Mouse (Mus musculus) heart, adult 2 months (tissue): ENCODE results near the gene Lrrfip2. TPM values are rescaled to one million over a fixed set of nuclear protein-coding genes. Genes with fewer than 3 reads are reported as not detected.

Experiments
- DNase-seq, 2 experiments: peaks; one replicate each; pipeline ENCODE4 v3.0.0; 2021
- H3K27ac ChIP-seq: fragments of 200-600 bp; 2 replicates; pipeline ENCODE4 v1.8.1; 2022
- H3K27me3 ChIP-seq: fragments of 200-500 bp; 2 replicates; pipeline ENCODE4 v1.6.1; 2012; ENCODE audit warnings: mild to moderate bottlenecking, low read length, inconsistent platforms, mixed read lengths; ENCODE audit not compliant: control insufficient read depth, insufficient read depth
- H3K36me3 ChIP-seq: fragments of 200-500 bp; 2 replicates; pipeline ENCODE4 v1.6.1; 2012; ENCODE audit warnings: low read length, inconsistent platforms; ENCODE audit not compliant: control insufficient read depth, insufficient read depth
- H3K4me1 ChIP-seq: fragments of 200-500 bp; 2 replicates; pipeline ENCODE4 v1.6.1; 2011; ENCODE audit warnings: low read length; ENCODE audit not compliant: control insufficient read depth, insufficient read depth
- H3K4me3 ChIP-seq: fragments of 200-600 bp; 2 replicates; pipeline ENCODE4 v1.8.1; 2022
- H3K79me2 ChIP-seq: fragments of 200-500 bp; replicated peaks from 2 replicates; pipeline ENCODE4 v1.6.1; 2012; ENCODE audit warnings: mild to moderate bottlenecking, inconsistent platforms, low read length, moderate library complexity, mixed read lengths; ENCODE audit not compliant: control insufficient read depth, insufficient read depth
- H3K9ac ChIP-seq: fragments of 200-500 bp; 2 replicates; pipeline ENCODE4 v1.6.1; 2012; ENCODE audit warnings: low read depth, mild to moderate bottlenecking, control low read depth, inconsistent platforms, low read length, mixed read lengths
- CTCF ChIP-seq: fragments of 200-600 bp; IDR thresholded peaks from 2 replicates; pipeline ENCODE4 v1.8.1; 2022; ENCODE audit warnings: antibody characterized with exemption, mild to moderate bottlenecking, moderate library complexity
- EP300 ChIP-seq: fragments of 200-500 bp; IDR thresholded peaks from 2 replicates; pipeline ENCODE4 v1.6.1; 2011; ENCODE audit warnings: low read depth, low read length, control low read depth; ENCODE audit not compliant: insufficient read depth
- POLR2A ChIP-seq: fragments of 200-500 bp; IDR thresholded peaks from 2 replicates; pipeline ENCODE4 v1.6.1; 2011; ENCODE audit warnings: mild to moderate bottlenecking, low read depth, low read length, control low read depth; ENCODE audit not compliant: insufficient read depth
- WGBS: fragments of 180-500 bp; shearing (Covaris S2); methylation state at CpG from one replicate; pipeline ENCODE4 v1.1.7; 2018; 5-methylcytosine and 5-hydroxymethylcytosine counted together
- intact Hi-C: fragments of 180-260 bp; cut with DNase I; formaldehyde crosslinking; loops from one replicate; pipeline ENCODE4 v1.15.1; 2025
- polyA plus RNA-seq: library from polyadenylated mRNA; depleted of rRNA; stranded (reverse); fragments of >200 nt; gene quantifications from 2 replicates; pipeline ENCODE4 v1.2.3, GENCODE M21; 2012
- total RNA-seq, 2 experiments: library from RNA; stranded (reverse); gene quantifications; 2 replicates each; pipeline ENCODE4 v1.2.3; 2021

The Lrrfip2 gene
- total and polyA plus RNA-seq, 3 experiments = 33.5 to 84.1 (median 83.6) TPM

GRCm38 (mm10) chr9:111193211-111193610, 75.8 kb downstream of the Lrrfip2 start:
- Histone ChIP-seq H3K79me2 (no peaks in the 10 kb centered on the region; the same call in 1 of the 2 replicates), H3K27me3 (no peaks in the 10 kb centered on the region), H3K36me3 (peaks cover 5% of the 10 kb centered on the region; the same call in 1 of the 2 replicates), H3K4me3 (no peak overlapping the region), H3K27ac (no peak overlapping the region), H3K4me1 (no peaks in the 10 kb centered on the region; the same call in 1 of the 2 replicates), H3K9ac (no peak overlapping the region)
- intact Hi-C loops = no loop called here
- TF ChIP-seq POLR2A = no peak
- TF ChIP-seq EP300 = no peak
- TF ChIP-seq CTCF = no peak
- no peak for DNase-seq
- 85% methylated on average over 2 of the region's 2 CpGs for WGBS

- 96% methylated on average over 3 of the region's 3 CpGs for WGBS
- Histone ChIP-seq H3K27me3 (no peaks in the 10 kb centered on the region), H3K27ac (no peak overlapping the region), H3K36me3 (peaks cover 2% of the 10 kb centered on the region; the same call in 1 of the 2 replicates), H3K9ac (no peak overlapping the region), H3K4me3 (no peak overlapping the region), H3K4me1 (no peaks in the 10 kb centered on the region; the same call in 1 of the 2 replicates), H3K79me2 (no peaks in the 10 kb centered on the region; the same call in 1 of the 2 replicates)
- no peak for TF ChIP-seq EP300
- no peak for TF ChIP-seq POLR2A
- no peak for TF ChIP-seq CTCF
- intact Hi-C loops = no loop called here
- no peak for DNase-seq
Observed at GRCm38 (mm10) chr9:111197116-111197515, 79.7 kb downstream of the Lrrfip2 start.

- no peak for DNase-seq
- Histone ChIP-seq H3K36me3 (peaks cover 2% of the 10 kb centered on the region; the same call in 1 of the 2 replicates), H3K9ac (no peak overlapping the region), H3K4me3 (no peak overlapping the region), H3K27ac (no peak overlapping the region), H3K27me3 (no peaks in the 10 kb centered on the region), H3K4me1 (no peaks in the 10 kb centered on the region; the same call in 1 of the 2 replicates), H3K79me2 (no peaks in the 10 kb centered on the region; the same call in 1 of the 2 replicates)
- TF ChIP-seq EP300 (no peak), CTCF (no peak), POLR2A (no peak)
- 80% methylated on average over 4 of the region's 4 CpGs for WGBS
- intact Hi-C loops = no loop called here
Observed at GRCm38 (mm10) chr9:111197712-111198111, 80.3 kb downstream of the Lrrfip2 start.

GRCm38 (mm10) chr9:111198332-111198731, 80.9 kb downstream of the Lrrfip2 start:
- H3K9ac ChIP-seq = no peak overlapping the region
- H3K4me1 ChIP-seq = no peaks in the 10 kb centered on the region; the same call in 1 of the 2 replicates
- intact Hi-C loops = no loop called here
- H3K27ac ChIP-seq = no peak overlapping the region
- H3K4me3 ChIP-seq = no peak overlapping the region
- no peaks in the 10 kb centered on the region for H3K79me2 ChIP-seq
- TF ChIP-seq POLR2A (no peak), EP300 (no peak), CTCF (no peak)
- H3K36me3 ChIP-seq = peaks cover 2% of the 10 kb centered on the region; the same call in 1 of the 2 replicates
- no peaks in the 10 kb centered on the region for H3K27me3 ChIP-seq
- DNase-seq = no peak
- WGBS = 48% methylated on average over 1 of the region's 1 CpGs

- TF ChIP-seq EP300 (no peak), CTCF (no peak), POLR2A (no peak)
- Histone ChIP-seq H3K4me1 (no peaks in the 10 kb centered on the region; the same call in 1 of the 2 replicates), H3K4me3 (no peak overlapping the region), H3K9ac (no peak overlapping the region), H3K27me3 (no peaks in the 10 kb centered on the region), H3K79me2 (no peaks in the 10 kb centered on the region), H3K36me3 (peaks cover 4% of the 10 kb centered on the region; the same call in 1 of the 2 replicates), H3K27ac (no peak overlapping the region)
- no peak for DNase-seq
- intact Hi-C loops = no loop called here
Observed at GRCm38 (mm10) chr9:111200208-111200607, 82.8 kb downstream of the Lrrfip2 start.

- Histone ChIP-seq H3K4me1 (peaks cover 4% of the 10 kb centered on the region), H3K27ac (peak overlapping the region; percentile 58), H3K4me3 (no peak overlapping the region), H3K27me3 (no peaks in the 10 kb centered on the region), H3K36me3 (peaks cover 10% of the 10 kb centered on the region), H3K9ac (no peak overlapping the region), H3K79me2 (no peaks in the 10 kb centered on the region)
- intact Hi-C loops = loop anchor here (5.0 kb wide), 2 partner anchors 82 to 112 kb away; no protein-coding TSS in a partner anchor
- TF ChIP-seq CTCF (no peak), EP300 (no peak), POLR2A (no peak)
- WGBS = 24% methylated on average over 9 of the region's 9 CpGs
- DNase-seq = peak in 1 of 2 experiments; percentile 30
Observed at GRCm38 (mm10) chr9:111204601-111205375, 87.4 kb downstream of the Lrrfip2 start.
